Mouse (Mus musculus) bone marrow macrophage, adult 2 months (primary cell): ENCODE measurements around the gene Shroom4. TPM values are rescaled to one million over a fixed set of nuclear protein-coding genes. Genes with fewer than 3 reads are reported as not detected.

ENCODE experiments used
- H3K27ac ChIP-seq: 2 replicates; pipeline ENCODE4 v1.5.1; 2012; ENCODE audit warnings: low read depth, low read length; ENCODE audit not compliant: insufficient read depth
- H3K4me1 ChIP-seq: 2 replicates; pipeline ENCODE4 v1.6.1; 2012; ENCODE audit warnings: low read length; ENCODE audit not compliant: control insufficient read depth, insufficient read depth
- H3K4me3 ChIP-seq: 2 replicates; pipeline ENCODE4 v1.5.1; 2012; ENCODE audit warnings: mild to moderate bottlenecking, low read length, moderate library complexity; ENCODE audit not compliant: insufficient read depth
- CTCF ChIP-seq: IDR thresholded peaks from 2 replicates; pipeline ENCODE4 v1.5.1; 2012; ENCODE audit warnings: low read depth, mild to moderate bottlenecking, low read length, moderate library complexity
- POLR2A ChIP-seq: IDR thresholded peaks from 2 replicates; pipeline ENCODE4 v1.6.1; 2012; ENCODE audit warnings: mild to moderate bottlenecking, low read depth, low read length, borderline replicate concordance
- polyA plus RNA-seq: library from polyadenylated mRNA; stranded (reverse); fragments of >200 nt; gene quantifications from 2 replicates; pipeline ENCODE4 v1.2.4, GENCODE M21; 2012; ENCODE audit not compliant: missing spikeins, insufficient read depth, insufficient read length

Shroom4 gene
- polyA plus RNA-seq, 1 experiment: not detected

- Histone ChIP-seq H3K27ac (no peak overlapping the region), H3K4me1 (no peaks in the 10 kb centered on the region), H3K4me3 (no peak overlapping the region)
- TF ChIP-seq CTCF (no peak), POLR2A (no peak)
Measured at GRCm38 (mm10) chrX:6483817-6484216, 84.2 kb downstream of the Shroom4 start.

GRCm38 (mm10) chrX:6490433-6490832 lies 90.8 kb downstream of the Shroom4 start:
- Histone ChIP-seq H3K27ac (no peak overlapping the region), H3K4me1 (no peaks in the 10 kb centered on the region), H3K4me3 (no peak overlapping the region)
- TF ChIP-seq CTCF: no peak
- TF ChIP-seq POLR2A: no peak

DNA sequence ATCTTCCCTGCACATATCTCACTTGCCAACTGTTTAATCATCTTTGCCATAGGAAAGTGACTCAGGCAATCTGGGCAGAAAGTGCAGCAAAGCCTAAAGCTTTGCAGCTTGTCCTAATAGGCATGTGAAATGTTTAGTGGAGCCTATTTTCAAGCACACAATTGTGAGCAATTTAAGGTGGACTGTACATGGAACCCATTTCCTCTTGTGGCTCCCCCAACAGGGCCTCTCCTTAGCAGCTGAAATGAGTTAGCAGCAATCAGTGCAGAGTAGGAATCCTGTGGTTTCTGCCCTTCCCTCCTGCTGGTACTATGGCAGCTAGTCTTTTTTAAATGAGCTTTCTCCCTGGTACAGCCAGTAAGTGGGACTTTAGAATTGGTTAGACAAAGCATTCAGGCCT lies 95.8 kb downstream of the Shroom4 start:
- TF ChIP-seq POLR2A (no peak), CTCF (no peak)
- Histone ChIP-seq H3K4me3 (no peak overlapping the region), H3K4me1 (no peaks in the 10 kb centered on the region), H3K27ac (no peak overlapping the region)

- H3K4me3 ChIP-seq: no peak overlapping the region
- TF ChIP-seq POLR2A: no peak
- no peak for TF ChIP-seq CTCF
- no peaks in the 10 kb centered on the region for H3K4me1 ChIP-seq
- H3K27ac ChIP-seq: no peak overlapping the region
Measured at GRCm38 (mm10) chrX:6496374-6496773, 96.7 kb downstream of the Shroom4 start.

DNA sequence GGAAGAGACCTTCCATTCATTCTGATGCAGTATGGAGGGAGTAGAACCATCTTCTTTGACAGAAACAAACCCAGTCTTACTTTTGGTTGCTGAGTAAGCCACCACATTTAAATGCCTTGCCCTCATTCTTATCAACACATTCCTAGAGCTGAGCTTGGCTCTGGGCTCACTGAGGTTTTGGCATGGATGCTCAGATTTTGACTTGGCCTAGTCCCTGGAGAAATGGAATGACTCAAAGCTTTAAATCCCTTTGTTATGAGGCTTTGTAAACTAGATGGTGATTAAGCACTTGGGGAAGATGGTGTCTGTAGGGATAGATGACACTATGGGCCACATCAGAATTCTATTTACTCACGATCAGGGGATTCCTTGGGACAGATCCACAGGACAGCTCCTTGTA lies 102.2 kb downstream of the Shroom4 start:
- no peak for TF ChIP-seq CTCF
- Histone ChIP-seq H3K27ac (no peak overlapping the region), H3K4me3 (no peak overlapping the region), H3K4me1 (no peaks in the 10 kb centered on the region)

DNA sequence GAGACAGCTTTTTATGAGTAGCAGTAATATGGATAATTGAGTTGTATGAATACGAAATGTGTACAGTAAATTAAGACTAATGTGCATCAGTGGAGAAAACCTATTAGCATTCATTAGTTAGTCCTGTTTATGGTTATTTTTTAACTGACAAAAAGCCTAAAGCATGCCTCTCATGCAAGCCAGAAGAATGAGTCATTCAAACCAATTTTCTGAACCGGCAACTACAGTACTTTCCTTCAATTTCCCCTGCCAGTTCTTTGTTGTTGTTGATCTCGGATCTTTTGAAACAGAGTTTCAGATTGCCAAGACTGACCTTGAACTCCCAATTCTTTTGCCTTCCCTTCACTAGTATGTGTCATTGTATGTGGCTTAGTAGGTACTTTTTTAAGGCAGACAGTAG lies 117.6 kb downstream of the Shroom4 start:
- Histone ChIP-seq H3K4me1 (no peaks in the 10 kb centered on the region), H3K27ac (no peak overlapping the region), H3K4me3 (no peak overlapping the region)
- TF ChIP-seq CTCF (no peak), POLR2A (no peak)

DNA sequence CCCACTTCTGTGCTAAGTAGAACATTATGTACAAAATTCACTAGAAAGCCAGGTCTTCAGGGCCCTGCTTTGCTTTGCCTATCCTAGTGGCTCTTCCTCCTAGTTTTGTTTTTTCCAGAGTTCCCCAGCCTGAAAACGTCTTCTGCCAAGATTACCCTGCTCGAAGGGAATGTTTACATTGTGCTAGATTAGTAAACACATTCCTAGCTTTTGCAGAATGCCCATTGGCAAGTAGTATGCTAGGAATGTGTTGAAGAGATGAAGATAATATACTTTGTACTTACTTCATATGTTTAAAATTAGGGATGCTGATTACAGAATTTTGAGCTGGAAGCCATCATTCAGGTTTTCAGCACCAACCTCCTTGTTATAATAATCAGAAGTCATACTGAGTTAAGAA lies 118.8 kb downstream of the Shroom4 start:
- Histone ChIP-seq H3K27ac (no peak overlapping the region), H3K4me1 (no peaks in the 10 kb centered on the region), H3K4me3 (no peak overlapping the region)
- TF ChIP-seq CTCF (no peak), POLR2A (no peak)

GRCm38 (mm10) chrX:6522935-6523334 lies 123.3 kb downstream of the Shroom4 start:
- Histone ChIP-seq H3K27ac (no peak overlapping the region), H3K4me1 (no peaks in the 10 kb centered on the region), H3K4me3 (no peak overlapping the region)
- TF ChIP-seq POLR2A (no peak), CTCF (no peak)

- Histone ChIP-seq H3K4me1 (no peaks in the 10 kb centered on the region), H3K4me3 (no peak overlapping the region), H3K27ac (no peak overlapping the region)
- TF ChIP-seq CTCF (no peak), POLR2A (no peak)
Measured at GRCm38 (mm10) chrX:6536636-6537035, 137.0 kb downstream of the Shroom4 start.

DNA sequence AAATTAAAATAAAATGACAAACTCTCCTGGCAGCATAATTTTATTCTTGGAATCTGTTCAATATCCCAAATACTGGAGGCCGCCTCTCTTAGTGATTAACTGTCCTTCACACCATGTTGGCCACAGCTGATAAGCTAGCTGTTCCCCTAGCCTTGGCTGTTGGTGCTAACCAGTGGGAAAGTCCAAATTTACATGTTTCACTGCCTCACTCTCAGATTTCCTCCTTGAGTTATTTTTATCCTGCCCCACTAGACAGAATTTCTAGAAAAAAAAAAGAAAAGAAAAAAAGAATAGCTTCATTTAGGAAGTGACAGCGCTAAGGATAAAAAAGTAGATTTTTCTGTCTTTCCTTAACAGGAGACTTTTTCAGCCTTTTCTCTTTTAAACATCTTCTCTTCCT lies 138.0 kb downstream of the Shroom4 start:
- H3K4me3 ChIP-seq: no peak overlapping the region
- no peak overlapping the region for H3K27ac ChIP-seq
- H3K4me1 ChIP-seq: no peaks in the 10 kb centered on the region
- TF ChIP-seq CTCF: no peak
- no peak for TF ChIP-seq POLR2A

DNA sequence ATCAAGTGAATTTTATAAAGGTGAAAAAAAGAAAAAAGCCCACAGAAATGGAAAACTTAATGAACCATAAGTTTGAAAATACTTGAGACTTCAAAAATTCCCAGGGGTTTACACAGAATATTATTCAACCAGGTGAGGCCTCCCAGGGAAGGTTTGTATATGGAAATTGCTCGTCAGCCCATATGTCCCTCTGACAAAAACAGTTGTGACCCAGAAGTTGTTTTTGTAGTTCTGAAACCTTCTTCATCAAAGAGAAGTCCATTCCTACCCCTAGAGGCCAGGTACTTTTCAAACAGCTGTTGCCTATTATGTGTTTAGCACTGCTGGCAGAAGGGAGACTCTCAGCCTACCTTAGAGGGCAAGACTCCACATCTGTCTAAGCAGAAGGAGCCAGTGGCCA lies 165.4 kb downstream of the Shroom4 start:
- no peak for TF ChIP-seq CTCF
- TF ChIP-seq POLR2A: no peak
- no peak overlapping the region for H3K4me3 ChIP-seq
- H3K4me1 ChIP-seq: no peaks in the 10 kb centered on the region
- H3K27ac ChIP-seq: no peak overlapping the region
